Mouse (Mus musculus): ENCODE results near the gene Gspt1. TPM values are rescaled to one million over a fixed set of nuclear protein-coding genes. Genes with fewer than 3 reads are reported as not detected.

Gspt1 gene
- total RNA-seq, 2 experiments from 2014 or later = 110 to 145 TPM

DNA sequence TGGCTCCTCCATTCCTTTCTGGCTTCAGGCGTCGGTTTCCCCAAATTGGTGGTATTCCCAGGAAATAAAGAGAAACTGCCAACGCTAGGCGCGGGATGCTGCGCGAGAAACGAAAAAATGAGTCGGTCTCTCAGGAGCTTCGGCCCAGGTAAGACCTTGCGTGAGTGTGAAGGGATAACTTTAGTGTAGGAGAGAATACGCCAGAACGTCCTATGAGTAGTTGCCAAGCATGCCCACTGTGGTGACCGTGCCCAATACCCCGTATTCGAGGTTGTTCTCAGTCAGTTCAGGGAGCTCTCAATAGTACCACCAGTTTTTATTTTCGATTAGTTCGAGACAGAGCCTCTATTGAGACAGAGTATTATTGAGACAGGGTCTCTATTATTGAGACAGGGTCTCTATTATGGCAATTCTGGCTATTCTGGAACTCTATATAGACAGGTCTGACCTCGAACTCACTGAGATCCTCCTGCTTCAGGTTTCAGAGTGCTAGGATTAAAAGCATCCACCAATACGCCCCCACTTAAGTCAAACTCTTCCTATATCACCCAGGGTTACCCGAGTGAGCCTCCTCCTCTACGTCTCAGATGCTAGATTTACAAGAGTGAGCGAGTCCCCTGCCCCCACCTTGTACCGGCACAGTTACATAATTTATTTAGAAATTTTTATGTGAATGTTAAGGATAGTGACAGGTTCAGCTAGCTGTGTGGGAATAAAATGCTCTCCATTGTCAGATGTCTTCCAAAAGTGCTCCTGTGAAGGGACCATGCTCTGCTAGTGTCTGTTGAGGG is 50.3 kb downstream of the Gspt1 start:
- no peak for DNase-seq (ENCODE audit: low spot score in 2 of 2)

DNA sequence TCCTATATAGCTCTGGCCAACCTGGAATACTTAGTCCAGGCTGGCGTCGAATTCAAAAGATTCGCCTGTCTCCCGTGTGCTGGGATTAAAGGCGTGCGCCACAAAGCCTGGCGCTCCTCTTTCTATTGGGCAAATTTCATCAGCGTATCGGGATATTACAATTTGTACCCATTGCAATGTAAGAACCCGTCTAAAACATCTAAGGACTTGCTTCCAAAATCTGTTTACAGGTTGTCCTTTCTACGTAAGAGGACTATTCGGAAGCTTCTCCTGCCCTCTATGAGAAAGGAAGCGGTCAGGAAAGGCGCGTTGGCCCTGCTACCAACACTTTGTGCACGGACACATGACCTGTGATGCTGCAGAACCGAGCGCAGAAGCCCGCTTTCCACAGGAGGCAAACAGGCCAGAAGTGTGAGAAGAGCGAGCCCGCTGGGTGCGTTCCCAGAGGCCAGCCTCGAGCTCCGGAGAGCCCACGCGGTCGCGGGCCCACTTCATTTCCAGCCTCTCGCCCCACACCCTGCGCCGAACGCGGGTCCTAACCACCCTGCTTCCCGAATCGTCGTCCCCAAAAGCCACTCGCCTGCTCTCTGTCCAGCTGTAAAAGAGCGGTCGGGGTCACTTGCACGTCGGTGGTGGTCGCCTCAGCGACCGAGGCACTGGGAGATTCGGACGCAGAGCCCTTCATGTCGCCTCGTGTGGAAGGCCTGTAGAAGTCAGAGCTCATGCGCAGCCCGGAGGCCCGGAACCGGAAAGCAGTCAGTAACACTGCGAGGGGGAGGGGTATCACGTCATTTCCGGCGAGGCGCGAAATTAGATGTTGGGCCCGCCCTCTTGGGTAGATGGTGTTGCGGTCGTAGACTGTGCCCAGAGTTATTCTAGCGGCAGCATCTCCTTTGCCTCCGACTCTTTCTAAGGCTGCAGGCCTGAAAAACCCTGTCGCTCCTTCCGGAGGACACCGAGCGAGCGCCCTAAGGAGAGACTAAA is 51.3 kb downstream of the Gspt1 start, which contains the start of gene Rsl1d1:
Rsl1d1 (minus strand) TSS at position 761 of the 984 bp plus-strand sequence.
- DNase-seq (ENCODE audit: low spot score in 2 of 2) = peak; percentile 82 to 84

DNA sequence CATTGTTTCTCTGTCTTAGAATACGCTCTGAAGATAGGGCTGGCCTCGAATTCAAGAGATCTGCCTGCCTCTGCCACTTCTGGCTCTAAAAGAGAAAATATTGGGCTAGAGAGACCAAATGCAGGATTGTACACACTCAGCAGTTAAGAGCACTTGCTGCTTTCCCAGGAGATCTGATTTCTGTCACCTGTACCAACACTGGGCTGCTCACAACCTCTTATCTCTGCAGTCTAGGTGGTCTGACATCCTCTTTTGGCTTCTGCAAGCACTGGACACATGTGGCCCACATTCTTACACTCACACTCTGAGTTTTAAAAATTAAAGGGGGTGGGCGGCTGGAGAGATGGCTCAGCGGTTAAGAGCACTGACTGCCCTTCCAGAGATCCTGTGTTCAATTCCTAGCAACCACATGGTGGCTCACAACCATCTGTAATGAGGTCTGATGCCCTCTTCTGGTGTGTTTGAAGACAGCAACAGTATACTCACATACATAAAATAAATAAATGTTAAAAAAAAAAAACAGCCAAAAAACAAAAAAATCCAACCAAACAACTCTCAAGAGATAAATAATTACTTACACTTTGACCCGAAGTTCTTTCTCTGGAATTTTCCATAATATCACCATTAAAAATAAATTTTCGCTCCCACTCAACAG is 52.3 kb downstream of the Gspt1 start:
- DNase-seq (ENCODE audit: low spot score in 2 of 2) = no peak

DNA sequence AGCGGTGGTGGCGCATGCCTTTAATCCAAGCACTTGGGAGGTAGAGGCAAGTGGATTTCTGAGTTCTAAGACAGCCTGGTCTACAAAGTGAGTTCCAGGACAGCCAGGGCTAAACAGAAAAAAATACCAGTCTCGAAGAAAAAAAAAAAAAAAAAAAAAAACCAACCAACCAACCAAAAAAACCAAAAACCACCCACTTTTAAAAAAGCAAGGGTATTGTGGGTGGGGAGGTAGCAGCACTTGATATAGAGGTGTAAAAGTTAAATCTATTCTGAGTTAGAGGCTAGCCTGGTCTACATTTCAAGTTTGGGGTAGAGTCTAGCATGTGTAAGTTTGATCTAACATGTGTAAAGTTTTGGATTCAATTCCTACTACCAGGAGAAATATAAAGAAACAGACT is 53.9 kb downstream of the Gspt1 start:
- no peak for DNase-seq (ENCODE audit: low spot score in 2 of 2)

DNA sequence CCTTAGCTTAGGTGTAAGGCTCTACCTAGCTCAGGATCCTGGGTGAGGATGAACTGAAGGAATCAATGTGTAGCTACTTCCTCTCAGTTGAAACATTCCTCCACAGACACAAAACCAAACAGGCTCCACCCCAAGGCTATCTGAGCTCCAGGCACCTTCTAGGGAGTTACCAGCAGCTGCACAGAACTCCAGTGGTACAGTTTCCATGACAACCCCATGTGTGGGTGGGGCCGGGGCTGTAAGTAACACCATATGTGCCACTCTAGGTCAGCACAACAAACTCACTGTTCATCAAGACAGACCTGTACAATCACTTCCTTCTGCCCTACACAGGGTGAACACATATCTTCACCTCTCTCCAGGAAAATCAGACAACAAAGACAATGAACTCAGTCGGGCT is 55.7 kb downstream of the Gspt1 start:
- no peak for DNase-seq (ENCODE audit: low spot score in 2 of 2)

DNA sequence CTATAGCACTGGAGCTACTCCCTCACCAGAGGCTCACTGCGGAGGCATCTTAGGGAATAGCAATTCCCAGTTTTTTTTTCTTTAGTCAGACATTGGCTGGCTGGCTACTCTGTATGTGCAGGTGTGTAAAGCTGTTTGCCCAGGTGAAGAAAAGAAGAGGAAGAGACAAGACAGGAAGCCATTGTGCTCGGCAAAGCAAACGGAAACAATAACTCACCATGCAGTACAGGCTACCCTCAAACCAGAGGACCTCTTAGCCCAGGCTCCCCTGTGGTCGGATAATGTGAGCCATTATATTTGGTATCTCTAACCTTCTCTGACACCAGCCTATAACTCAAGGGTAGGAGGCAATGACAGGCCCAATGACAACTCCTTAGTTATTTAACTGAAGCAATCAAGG is 57.1 kb downstream of the Gspt1 start:
- DNase-seq (ENCODE audit: low spot score in 2 of 2) = no peak

DNA sequence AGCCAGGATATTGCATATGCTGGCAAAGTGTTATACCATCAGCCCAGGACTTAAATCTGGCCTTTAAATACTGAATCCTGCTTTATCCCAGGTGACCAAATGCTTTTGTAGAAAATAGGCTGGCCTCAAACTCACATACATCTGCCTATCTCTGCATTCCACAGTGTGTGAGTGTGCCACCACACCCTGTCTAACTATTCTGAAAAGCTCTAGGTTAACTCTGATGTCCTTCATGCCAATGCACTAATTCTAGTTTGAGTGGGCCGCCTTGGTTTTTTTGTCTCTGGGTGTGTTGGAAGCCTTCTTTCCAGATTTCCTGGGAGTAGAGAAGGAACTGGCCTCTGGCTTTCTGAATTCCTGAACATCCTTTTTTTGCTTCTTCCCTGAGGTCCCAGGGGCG is 60.9 kb downstream of the Gspt1 start:
- DNase-seq (ENCODE audit: low spot score in 2 of 2) = no peak

DNA sequence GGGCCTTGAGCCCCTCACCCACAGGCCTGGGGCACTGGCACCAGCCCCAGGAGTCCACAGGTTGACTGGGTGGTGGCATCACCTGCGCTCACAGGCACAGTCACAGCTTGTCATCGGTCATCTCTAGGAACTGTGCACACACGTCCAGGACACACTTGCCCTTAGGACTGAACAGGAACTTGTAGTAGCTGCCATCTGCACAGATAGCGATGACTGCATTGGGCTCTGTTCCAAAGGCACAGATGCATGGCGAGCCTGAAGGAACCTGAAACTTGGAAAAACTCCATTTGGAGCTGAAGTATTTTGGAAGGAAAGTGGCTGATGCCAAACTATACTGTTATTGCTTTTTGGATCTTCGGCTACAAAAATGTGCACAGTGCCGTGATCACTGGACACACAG is 64.0 kb downstream of the Gspt1 start:
- no peak for DNase-seq (ENCODE audit: low spot score in 2 of 2)

DNA sequence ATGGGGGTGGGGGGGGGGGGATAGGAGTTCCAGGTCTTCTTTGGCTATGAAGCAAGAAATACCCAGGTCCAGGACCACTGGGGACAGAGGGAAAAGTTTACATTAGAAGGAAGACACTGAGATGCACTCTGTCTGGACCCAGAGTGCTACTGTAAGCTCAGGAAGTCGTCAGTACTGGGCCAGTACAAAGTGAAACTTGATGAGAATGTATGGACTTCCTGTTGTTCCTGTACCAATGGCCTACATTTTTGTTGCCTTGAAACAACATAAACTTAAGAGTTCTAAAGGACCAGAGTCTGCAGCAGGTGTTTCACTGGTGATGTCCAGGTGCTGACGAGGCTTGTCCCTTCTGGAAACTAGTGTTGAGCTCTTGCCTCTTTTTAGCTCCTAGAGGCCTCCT is 76.7 kb downstream of the Gspt1 start:
- DNase-seq (ENCODE audit: low spot score in 2 of 2) = no peak

DNA sequence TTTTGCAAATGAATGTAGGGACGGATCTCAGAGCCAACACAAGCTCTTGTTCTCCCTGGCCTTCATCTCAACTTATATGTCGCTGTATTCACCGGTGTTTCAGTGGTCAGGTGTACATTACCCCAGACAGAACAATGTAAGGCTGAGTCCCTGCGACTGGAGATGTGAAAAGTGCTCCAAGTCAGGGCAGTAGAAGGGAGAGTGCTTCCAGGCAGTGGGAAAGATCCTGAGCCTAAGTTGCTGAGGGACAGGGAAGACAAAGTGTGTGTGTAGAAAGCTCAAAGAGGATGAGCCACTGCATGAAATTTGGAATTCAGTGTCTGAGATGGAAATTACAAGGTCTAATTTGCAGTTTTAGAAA is 77.3 kb downstream of the Gspt1 start:
- no peak for DNase-seq (ENCODE audit: low spot score in 2 of 2)

DNA sequence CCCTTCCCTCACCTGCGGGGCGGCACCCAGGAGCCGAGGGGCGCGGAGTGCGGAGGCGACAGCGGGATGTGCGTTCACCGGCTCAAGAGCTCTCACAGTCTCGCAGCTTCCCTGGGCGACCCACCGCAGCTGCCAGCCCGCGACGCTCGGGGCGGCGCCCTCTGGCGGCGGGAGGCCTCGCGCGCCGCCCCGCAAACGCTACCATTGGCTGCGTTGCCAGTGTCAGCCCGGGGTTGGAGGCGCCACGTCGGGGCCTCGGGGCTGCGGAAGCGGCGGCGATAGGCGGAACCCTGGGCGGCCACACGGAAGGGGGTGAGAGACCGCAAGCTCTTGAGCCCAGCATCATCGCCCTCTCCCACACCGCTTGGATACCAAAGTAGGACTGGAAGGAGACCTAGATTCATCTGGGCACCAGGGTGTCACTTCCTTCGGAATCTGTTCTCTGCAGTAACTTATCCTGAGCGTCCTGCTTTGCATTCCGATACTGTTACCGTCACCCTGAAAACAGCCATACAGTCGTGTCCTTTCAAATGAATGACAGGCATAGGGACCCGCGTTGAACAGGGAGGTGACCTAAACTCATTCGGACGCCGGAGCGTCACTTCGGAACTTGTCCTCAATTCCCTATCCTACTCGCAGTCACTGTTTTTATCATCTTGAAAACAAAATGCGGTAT is 77.8 kb downstream of the Gspt1 start, which contains the start of gene Zc3h7a:
Zc3h7a (minus strand) TSS at position 186 of the 676 bp plus-strand sequence.
- peak; percentile 89 to 90 for DNase-seq (ENCODE audit: low spot score in 2 of 2)

DNA sequence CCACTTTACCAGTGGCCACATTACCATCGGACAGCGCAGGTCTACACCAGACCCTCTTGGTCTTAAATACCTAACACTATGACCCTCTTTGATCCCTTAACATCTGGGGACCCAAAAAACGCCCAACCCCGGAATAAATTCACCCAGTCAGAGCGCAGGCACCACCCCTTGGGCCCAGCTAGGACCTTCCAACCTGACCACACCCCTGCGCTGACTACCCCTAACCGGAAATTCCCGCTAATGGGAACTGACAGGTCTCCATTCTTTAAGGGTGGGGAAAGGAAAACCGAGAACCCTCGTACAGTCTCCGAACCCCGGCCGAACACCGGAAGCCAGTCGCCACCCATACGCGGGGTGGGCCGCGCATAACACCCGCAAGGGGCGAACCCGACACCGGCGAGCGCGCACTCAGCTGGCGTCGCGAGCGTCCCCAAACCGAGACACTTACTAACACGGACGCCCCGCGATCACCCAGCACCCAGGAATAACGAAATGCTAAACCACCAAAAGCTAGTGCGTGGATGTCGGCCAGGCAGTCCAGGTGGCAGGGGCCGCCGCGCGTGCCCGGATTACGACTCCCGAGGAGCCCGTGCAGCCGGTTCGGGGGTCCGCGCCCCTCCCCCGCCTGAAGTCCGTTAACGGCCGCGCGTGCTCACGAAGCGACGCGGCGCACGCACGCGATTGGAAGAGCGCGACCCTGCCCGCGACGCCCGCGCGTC is 78.5 kb downstream of the Gspt1 start:
- peak; percentile 52 to 64 for DNase-seq (ENCODE audit: low spot score in 2 of 2)

DNA sequence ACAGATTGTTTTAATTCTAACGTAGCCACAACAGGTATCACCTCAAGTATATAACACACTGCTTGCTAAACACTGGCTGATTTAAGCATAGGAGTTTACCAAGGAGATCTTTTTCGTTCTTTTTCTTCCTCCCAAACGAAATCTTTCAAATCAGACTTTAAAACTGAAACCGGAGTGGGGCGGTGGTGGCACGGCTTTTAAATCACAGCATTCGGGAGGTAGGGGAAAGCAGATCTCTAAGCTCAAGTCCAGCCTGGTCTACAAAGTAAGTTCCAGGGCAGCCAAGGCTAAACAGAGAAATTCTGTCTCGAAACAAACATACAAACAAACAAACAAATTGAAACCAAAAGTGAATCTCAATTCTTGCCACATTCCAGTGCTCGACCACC is 79.0 kb downstream of the Gspt1 start:
- peak in 1 of 2 experiments; percentile 22 for DNase-seq (ENCODE audit: low spot score in 2 of 2)

DNA sequence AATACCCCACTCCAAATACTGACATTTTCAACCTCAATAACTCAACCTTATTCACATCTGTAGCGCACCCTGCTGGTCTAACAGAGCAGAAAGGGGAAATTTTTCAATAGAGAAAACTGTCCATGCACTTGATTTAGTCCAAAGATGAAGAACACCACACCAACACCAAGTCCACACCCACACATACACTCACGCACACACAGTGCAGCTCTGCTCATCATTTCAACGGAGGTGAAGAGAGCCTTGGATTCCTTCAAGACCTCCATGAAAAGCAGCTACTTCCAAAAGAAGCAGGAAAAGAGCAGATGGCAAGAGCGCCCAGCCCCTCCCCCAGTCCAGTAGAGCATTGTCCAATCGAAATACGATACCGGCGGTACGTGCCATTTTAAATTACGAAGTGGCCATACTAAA is 79.4 kb downstream of the Gspt1 start:
- peak; percentile 24 to 44 for DNase-seq (ENCODE audit: low spot score in 2 of 2)

DNA sequence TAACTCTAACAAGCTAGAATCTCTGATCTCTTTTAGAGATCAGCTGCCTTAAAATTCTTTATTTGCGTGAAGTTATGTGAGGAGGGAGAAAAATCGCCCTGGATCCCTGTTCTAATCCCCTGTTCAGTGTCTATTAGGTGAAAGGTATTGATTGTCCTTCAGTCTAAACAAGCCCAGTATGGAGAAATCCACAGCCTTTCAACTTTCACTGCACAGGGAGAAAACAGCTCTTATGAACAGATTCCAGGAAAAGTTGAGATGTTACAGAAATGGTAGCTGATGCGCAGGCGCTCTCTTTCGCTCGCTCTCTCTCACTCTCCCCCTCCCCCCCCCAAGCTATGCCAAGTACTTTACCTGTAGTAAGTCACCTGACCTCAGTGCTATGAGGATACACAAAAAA is 82.4 kb downstream of the Gspt1 start:
- no peak for DNase-seq (ENCODE audit: low spot score in 2 of 2)

Small RNAs within 50 kb of the gene (microRNA-seq; reads per million reads assigned to microRNA genes)
- 4.9 to 16.1 reads per million in 2 experiments for gene Mir1945 (ENCODE audit: borderline number of aligned reads in 2 of 2)

Other genes starting within 250 kb of the Gspt1 start
- gene Snn, start 193.4 kb downstream of the Gspt1 start, total RNA-seq (2021) = 10 to 100 TPM in 1 of 2 experiments, 1 to 10 TPM in 1; 9.3 to 14.0 TPM
- gene Litaf, start 188.2 kb downstream of the Gspt1 start, total RNA-seq (2021) = 10 to 100 TPM; 48.5 to 56.4 TPM
- 10 to 100 TPM; 39.4 to 56.6 TPM for gene Txndc11, start 119.7 kb downstream of the Gspt1 start, total RNA-seq (2021)
- 10 to 100 TPM; 62.7 to 79.7 TPM for gene Zc3h7a, start 77.9 kb downstream of the Gspt1 start, total RNA-seq (2021)
- 10 to 100 TPM; 73.7 to 82.3 TPM for gene Rsl1d1, start 51.0 kb downstream of the Gspt1 start, total RNA-seq (2021)
- gene Tnfrsf17, start 59.5 kb upstream of the Gspt1 start, total RNA-seq (2021) = not detected
- 10 to 100 TPM; 13.6 to 15.4 TPM for gene Snx29, start 68.6 kb upstream of the Gspt1 start, total RNA-seq (2021)